Mouse (Mus musculus): ENCODE results near the gene Aicda.

Aicda gene

GRCm38 (mm10) chr6:122600066-122600646, 46.6 kb downstream of the Aicda start:
- no peak for DNase-seq (ENCODE audit: low spot score in 2 of 2)

GRCm38 (mm10) chr6:122601031-122601430, 47.4 kb downstream of the Aicda start:
- no peak for DNase-seq (ENCODE audit: low spot score in 2 of 2)

GRCm38 (mm10) chr6:122601615-122602014, 48.0 kb downstream of the Aicda start:
- DNase-seq (ENCODE audit: low spot score in 2 of 2) = no peak

DNA sequence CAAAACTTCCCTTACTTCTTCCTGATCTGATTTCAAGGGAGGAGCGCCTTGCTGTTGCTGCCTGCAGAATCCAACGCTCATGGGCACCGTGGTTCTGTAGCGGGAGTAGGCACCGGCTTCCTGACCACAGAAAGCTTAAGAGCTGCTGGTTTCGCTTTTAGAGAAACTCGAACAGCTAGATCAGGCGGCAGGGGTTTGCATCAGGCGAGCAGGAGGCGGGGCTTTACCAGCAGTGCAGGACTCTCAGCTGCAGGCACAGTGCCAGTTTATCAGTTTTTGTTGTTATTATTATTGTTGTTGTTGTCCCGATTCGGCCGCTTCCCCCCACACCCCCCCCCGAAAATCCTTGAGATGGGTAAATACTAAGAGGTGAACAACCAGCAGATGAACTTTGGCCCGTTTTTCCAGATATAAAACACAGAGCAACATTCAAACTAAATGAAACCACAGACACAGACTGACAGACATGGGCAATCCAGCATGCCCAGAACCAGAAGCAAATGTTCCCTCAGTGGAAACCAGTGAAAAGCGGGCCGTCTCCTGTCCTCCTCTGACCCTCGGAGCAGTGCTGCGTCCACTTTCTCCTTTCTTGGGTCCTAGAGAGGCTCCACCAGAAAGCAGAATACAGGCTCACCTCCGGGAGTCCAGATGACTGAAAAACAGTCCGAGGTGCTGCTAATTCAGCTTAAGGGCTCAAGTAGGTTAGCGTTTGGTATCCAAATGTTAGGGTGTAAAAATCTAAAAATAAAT, 48.8 kb downstream of the Aicda start, which contains the start of gene Apobec1:
Apobec1 (minus strand) TSS at position 203 of the 750 bp plus-strand sequence.
- peak in 1 of 2 experiments; percentile 47 for DNase-seq (ENCODE audit: low spot score in 2 of 2)

- no peak for DNase-seq (ENCODE audit: low spot score in 2 of 2)
These were observed 49.4 kb downstream of the Aicda start for GRCm38 (mm10) chr6:122602992-122603322.

GRCm38 (mm10) chr6:122604260-122604659, 50.7 kb downstream of the Aicda start:
- DNase-seq (ENCODE audit: low spot score in 2 of 2) = no peak

DNA sequence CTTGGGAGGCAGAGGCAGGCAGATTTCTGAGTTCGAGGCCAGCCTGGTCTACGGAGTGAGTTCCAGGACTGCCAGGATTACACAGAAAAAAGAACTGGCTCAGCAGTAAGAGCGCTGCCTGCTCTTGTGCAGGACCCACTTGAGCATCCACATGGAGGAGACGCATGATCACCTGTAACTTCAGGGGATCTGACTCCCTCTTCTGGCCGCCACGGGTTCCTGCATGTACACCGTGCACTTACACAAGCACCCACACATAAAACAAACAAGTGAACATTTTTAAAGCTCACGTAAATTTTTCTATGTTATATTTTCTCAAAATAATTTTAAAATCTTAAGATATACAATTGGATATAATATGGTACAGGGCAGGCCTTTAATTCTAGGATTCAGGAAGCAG, 51.9 kb downstream of the Aicda start:
- DNase-seq (ENCODE audit: low spot score in 2 of 2) = no peak

DNA sequence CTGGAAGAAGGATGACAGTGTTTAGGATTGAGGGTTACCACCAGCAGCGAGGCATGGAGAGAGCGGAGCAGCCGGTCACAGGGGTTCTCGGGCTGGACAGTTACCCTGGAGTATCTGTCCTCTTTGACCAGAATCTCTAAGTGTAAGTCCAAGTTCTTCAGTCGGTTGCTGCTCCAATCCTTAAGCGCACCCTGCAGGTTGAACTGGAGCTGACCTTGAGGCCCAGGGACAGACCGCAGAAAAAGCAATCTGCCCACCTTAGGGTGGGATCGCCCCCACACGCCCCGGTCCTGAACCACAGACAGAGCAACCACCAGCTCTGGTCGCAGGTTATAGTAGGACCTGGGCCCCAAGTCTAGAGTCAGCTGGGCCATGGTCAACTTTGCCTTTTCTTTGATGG, 53.1 kb downstream of the Aicda start:
- DNase-seq (ENCODE audit: low spot score in 2 of 2) = no peak

GRCm38 (mm10) chr6:122607700-122608099, 54.1 kb downstream of the Aicda start:
- DNase-seq (ENCODE audit: low spot score in 2 of 2) = no peak

DNA sequence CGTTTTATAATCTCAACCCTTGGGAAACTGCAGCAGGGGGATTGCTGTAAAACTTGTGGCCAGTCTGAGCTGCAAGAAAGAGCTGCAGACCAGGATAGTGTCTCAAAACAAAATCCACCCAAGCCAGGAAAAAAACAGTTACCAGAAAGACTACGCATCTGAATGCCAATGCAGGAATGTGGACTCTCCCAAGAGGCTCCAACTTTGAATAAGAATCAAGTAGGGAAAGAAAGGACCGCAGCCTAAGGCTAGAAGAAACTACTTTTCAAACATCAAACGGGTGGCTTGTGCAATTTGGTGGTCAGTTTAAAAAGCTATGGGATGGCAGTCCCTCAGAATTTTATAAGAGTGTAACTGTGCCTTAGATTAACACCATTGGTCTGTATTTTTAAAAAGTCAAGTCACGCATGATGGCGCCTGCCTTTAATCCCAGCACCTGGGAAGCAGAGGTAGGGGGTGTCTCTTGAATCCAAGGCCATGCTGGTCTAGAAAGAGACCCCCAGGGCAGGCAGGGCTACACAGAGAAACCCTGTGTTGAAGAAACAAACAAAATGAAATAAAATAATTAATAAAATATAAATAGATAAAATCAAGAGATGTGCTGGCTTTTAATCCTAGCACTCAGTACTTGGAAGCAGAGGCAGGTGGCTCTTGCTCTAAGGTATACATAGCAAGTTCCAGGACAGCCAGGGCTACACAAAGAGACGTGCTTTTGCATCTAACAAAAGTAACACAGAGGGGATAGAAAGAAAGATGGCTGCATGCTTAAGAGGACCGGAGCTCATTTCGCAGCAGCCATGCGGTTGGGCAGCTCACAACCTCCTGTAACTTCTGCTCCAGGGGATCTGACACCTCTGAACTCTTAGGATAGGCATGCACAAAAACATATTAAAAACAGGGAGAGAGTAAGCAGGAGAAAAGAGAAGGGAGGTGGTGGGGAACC, 55.1 kb downstream of the Aicda start:
- DNase-seq (ENCODE audit: low spot score in 2 of 2) = no peak

- no peak for DNase-seq (ENCODE audit: low spot score in 2 of 2)
These were observed 55.8 kb downstream of the Aicda start for GRCm38 (mm10) chr6:122609377-122609728.

DNA sequence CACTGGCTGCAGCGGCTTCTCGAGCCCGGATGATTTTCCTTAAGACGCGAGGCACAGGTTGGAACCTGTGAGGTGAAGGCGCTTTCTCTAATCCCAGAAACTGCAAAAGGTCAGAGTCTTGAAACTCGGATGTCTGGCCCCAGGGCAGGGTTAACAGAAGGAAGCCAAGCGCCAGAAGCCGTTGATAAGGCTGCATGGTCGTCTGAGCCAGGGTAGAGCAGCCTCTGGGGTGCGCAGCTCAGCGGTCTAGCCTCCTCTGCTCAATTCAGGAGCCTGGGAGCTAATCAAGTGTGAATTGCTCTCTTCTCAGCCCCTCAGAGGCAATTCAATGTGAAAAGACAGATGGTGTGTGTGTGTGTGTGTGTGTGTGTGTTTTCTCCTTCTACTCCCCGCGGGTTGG, 56.2 kb downstream of the Aicda start, which contains the start of gene Gdf3:
Gdf3 (minus strand) TSS at position 317 of the 400 bp plus-strand sequence.
- no peak for DNase-seq (ENCODE audit: low spot score in 2 of 2)

DNA sequence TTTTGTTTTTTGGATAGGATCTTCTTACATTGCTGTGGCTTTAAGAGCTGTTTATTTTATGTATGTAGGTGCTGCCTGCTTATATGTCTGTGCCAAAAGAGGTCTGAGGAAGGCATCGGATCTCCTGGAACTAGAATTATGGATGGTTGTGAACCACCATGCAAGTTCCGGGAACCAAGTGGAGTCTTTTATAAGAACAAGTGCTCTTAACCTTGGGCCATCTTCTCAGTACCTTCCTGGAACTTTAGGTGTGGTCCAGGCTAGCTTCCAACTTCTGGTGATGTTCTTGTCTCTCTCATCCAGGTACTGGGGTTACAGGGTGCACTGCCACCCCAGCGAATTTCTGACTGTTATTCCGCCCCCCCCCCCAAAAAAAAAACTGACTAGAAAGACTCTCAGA, 58.8 kb downstream of the Aicda start:
- DNase-seq (ENCODE audit: low spot score in 2 of 2) = no peak
